Mouse (Mus musculus) left cerebral cortex, postnatal 10 days (tissue): ENCODE results near the gene Zfp945. TPM values are rescaled to one million over a fixed set of nuclear protein-coding genes. Genes with fewer than 3 reads are reported as not detected.
"Not testable (repeated sequence)": the region's sequence is repeated elsewhere in the genome, so short reads cannot be mapped to it uniquely, and the experiment has no call there.

Experiments used
- DNase-seq, 2 experiments: peaks; one replicate each; pipeline ENCODE4 v3.0.0; 2021 to 2022; ENCODE audit warnings: low spot score in 2 of 2, mixed read lengths in 1 of 2; ENCODE audit errors: extremely low spot score in 1 of 2
- intact Hi-C: fragments of 180-260 bp; cut with DNase I; formaldehyde crosslinking; loops from one replicate; pipeline ENCODE4 v1.15.1; 2025
- total RNA-seq, 2 experiments: library from RNA; stranded (reverse); gene quantifications; 2 replicates each; pipeline ENCODE4 v1.2.3; 2021

Gene Zfp945
- 10 to 100 TPM; 20.3 to 20.4 TPM for total RNA-seq

- peak; percentile 60 to 73 for DNase-seq
- intact Hi-C loops, result loop anchor here (10.0 kb wide), 1 partner anchor 328 kb away; the partner anchor contains the start of gene Zfp40
Measured at GRCm38 (mm10) chr17:22866845-22867481, at the start of gene Zfp945. TSS of gene Zfp945 (minus strand) at chr17:22867134.

GRCm38 (mm10) chr17:22888302-22888701 lies 21.4 kb upstream of the Zfp945 start:
- no peak for DNase-seq
- intact Hi-C loops, result no loop called here

GRCm38 (mm10) chr17:22884059-22884698 lies 17.2 kb upstream of the Zfp945 start:
- no peak for DNase-seq
- intact Hi-C loops, result no loop called here

- intact Hi-C loops, result no loop called here
- no peak for DNase-seq
Measured at GRCm38 (mm10) chr17:22877427-22878307, 10.7 kb upstream of the Zfp945 start.

- intact Hi-C loops, result no loop called here
- DNase-seq, result peak in 1 of 2 experiments; percentile 17
Measured at GRCm38 (mm10) chr17:22876316-22876715, 9.4 kb upstream of the Zfp945 start.

GRCm38 (mm10) chr17:22875549-22875948 lies 8.6 kb upstream of the Zfp945 start:
- intact Hi-C loops, DNase-seq: not testable (repeated sequence)

GRCm38 (mm10) chr17:22866421-22866844 lies 501 bp downstream of the Zfp945 start:
- intact Hi-C loops, result loop anchor here (10.0 kb wide), 1 partner anchor 328 kb away; the partner anchor contains the start of gene Zfp40
- DNase-seq, result no peak

GRCm38 (mm10) chr17:22821166-22821565 lies 45.8 kb downstream of the Zfp945 start:
- intact Hi-C loops, result no loop called here
- DNase-seq, result no peak

- intact Hi-C loops, result loop anchor here (10.0 kb wide), 1 partner anchor 727 kb away; no protein-coding TSS in a partner anchor
- no peak for DNase-seq
Measured at GRCm38 (mm10) chr17:22818199-22818595, 48.7 kb downstream of the Zfp945 start.

GRCm38 (mm10) chr17:22817471-22818198 lies 49.3 kb downstream of the Zfp945 start:
- DNase-seq, result peak; percentile 60 to 68
- intact Hi-C loops, result loop anchor here (10.0 kb wide), 1 partner anchor 727 kb away; no protein-coding TSS in a partner anchor

GRCm38 (mm10) chr17:22799707-22800106 lies 67.2 kb downstream of the Zfp945 start:
- intact Hi-C loops, result no loop called here
- peak in 1 of 2 experiments; percentile 29 for DNase-seq

Other genes starting within 250 kb of the Zfp945 start
- gene Vmn2r113, start 75.8 kb upstream of the Zfp945 start, total RNA-seq, result not detected
- gene Vmn2r-ps130, start 194.0 kb upstream of the Zfp945 start, total RNA-seq, result not detected